Mouse (Mus musculus) cerebral cortex, adult 2 months (tissue): ENCODE results near the gene Slc39a2.

Experiments used
- WGBS: fragments of 180-500 bp; shearing (Covaris S2); methylation state at CpG from one replicate; pipeline ENCODE4 v1.1.7; 2018; 5-methylcytosine and 5-hydroxymethylcytosine counted together

Gene Slc39a2

DNA sequence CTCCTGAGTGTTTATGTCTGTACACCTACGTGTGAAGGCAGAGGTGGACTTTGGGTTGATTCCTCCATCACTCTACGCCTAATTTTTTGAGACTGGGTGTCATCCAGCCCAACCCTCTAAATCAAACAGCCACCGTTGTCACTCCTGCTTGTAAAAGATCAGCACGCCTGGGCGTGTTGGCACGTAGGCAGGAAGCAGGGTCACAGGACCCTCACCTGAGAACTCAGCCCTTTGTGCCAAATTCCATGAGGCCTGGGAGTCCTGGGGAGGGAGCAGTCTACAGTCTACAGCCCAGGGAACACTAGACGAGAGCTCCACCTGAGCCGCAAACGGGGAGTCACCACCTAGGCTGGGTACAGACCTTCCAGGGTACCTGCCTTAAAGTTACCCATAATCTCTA, 11.1 kb downstream of the Slc39a2 start:
- 90% methylated on average over 9 of the region's 9 CpGs for WGBS

GRCm38 (mm10) chr14:51904706-51905105, 12.0 kb downstream of the Slc39a2 start:
- 65% methylated on average over 7 of the region's 7 CpGs for WGBS

- WGBS = 95% methylated on average over 11 of the region's 11 CpGs
These were observed 13.4 kb downstream of the Slc39a2 start for GRCm38 (mm10) chr14:51906102-51906501.

GRCm38 (mm10) chr14:51911301-51911700, 18.6 kb downstream of the Slc39a2 start:
- WGBS = 87% methylated on average over 10 of the region's 10 CpGs

DNA sequence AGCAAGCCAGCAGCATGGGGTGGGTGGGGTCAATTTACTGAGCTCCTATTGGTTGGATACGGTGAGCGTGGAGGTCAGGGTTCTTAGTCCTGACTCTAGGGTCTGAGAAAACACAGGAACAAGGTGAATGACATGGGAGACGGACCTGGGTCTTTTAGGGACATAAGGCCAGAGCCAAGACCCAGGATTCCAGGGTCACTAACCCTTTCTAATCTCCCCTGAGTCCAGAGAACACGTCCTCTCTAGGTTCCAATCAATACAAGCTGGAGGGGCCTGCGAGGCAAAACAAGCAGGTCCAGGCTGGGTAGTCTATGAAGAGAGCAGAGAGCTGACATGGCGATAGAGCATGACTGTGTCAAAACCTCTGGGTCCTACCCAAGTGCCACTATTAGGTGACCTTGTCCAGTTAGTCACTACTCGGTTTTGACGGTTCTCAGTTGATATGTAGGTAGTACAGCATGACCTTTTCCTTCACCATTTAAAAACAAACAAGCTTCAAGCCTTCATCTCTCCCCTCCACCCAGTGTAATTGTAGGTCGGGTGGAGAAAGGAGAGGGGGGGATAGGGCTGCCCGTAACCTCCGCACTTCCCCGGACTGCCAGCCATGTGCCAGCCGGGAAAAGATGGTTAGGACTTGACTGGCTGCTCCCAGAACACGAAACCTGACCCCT, 19.8 kb downstream of the Slc39a2 start:
- 21% methylated on average over 14 of the region's 14 CpGs for WGBS

DNA sequence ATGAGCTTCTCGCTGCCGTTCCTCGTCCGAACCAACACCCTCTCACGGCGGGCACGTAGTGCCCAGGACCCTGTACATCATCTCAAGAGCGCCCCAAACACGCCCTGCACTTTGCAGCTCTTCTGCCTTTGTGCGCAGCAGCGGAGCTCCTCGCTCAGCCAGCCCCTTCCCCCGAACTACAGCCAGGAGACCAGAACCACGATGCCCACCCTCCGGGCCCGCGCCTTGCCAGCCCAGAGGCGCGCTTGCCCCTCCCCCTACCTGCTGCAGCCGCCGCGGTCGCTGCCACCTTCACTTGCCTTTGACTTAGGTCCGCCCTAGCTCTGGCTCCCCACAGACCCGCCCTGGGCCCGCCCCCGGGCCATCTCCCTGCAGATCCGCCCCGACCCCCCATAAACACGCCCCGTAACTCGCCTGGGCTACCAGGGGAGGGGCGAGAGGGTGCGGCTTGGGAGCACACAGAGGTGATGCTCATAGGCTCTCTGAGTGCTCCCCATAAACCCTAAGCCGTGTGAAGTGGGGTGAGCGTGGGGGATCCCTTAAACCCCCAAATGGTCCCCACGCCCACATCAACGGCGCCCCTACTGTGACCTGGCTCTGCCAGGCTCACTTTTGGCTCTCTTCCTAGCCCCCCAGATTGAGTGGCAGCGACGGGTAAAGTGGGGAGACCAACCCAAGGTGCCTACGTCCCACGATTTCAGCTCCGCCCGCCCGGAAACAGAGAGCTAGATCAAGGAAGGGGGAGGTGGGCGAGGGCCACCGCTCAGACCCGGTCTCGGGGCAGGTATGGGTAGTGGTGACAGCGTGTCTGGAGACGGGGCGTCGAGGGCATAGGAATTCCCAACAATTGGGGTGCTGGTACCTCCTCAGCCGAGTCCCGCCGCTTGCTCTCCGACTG, 20.6 kb downstream of the Slc39a2 start:
- WGBS = under 1% methylated on average over 57 of the region's 58 CpGs

GRCm38 (mm10) chr14:51913960-51914762, 21.5 kb downstream of the Slc39a2 start, which contains the start of gene Ndrg2:
Ndrg2 (minus strand) TSS chr14:51914158.
- 6% methylated on average over 22 of the region's 23 CpGs for WGBS

- WGBS = 2% methylated on average over 3 of the region's 3 CpGs
These were observed 22.3 kb downstream of the Slc39a2 start for GRCm38 (mm10) chr14:51915030-51915429.

DNA sequence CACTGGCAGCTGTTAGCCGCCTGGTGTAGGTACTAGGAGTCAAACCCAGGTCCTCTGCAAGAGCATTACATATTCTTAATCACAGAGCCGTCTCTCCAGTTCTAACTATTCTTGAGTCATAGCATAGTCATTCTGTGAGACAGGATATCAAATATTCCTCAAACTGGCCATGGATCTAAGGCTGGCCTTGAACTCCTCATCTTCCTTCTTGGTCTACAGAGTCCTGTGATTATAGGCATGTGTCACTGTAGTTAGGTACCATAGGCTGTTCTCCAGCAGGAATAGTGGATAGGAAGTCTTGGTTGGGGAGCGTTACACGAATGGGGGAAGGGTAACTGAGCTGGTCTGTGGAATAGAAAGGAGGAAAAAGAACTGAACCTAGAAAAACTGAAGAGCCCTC, 23.9 kb downstream of the Slc39a2 start:
- WGBS = 92% methylated on average over 4 of the region's 4 CpGs

- 89% methylated on average over 4 of the region's 4 CpGs for WGBS
These were observed 25.4 kb downstream of the Slc39a2 start, which contains the start of gene Tppp2 for GRCm38 (mm10) chr14:51918125-51918524. Tppp2 (plus strand) TSS chr14:51918425.

DNA sequence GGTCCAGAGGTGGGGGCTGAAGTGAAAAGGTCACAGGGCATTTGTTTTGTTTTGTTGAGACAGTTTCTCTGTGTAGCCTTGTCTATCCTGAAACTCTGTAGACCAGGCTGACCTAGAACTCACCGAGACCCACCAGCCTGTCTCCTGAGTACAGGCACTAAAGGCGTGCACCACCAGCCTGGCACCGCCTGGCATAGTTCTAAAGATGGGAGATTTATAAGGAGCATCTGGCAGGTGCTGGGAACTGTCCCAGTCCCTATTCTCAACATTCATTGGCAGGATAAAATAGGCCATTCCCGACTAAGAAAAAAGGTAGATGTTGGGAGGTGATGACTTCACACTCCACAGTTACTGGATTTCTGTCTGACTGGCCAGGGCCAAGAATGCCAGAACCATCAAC, 26.3 kb downstream of the Slc39a2 start:
- WGBS = 62% methylated on average over 4 of the region's 4 CpGs

- WGBS = 53% methylated on average over 16 of the region's 16 CpGs
These were observed 29.3 kb downstream of the Slc39a2 start for GRCm38 (mm10) chr14:51921759-51922570.

- 70% methylated on average over 7 of the region's 7 CpGs for WGBS
These were observed 29.8 kb downstream of the Slc39a2 start, which contains the start of gene Rnase13 for GRCm38 (mm10) chr14:51922571-51922865. Rnase13 (minus strand) TSS chr14:51922773.

DNA sequence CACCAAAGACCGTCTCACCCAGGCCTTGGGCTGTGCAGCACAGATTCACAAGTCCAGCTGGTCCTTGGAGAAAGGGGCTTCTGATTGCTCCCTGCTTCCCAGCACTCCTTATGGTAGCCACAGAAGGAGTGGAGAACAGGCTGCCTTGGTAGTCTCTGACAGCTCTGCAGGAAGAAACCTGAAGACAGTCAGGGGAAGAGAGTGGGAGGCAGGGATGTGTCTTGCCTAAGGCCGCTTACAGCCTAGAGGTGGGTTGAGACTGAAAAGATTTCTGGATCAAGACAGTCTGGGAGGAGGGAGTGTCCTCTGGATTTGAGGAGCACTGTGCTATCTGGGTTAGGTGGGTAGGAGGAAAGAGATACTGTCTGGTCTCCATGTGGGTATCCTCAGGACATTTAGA, 30.2 kb downstream of the Slc39a2 start:
- 69% methylated on average over 2 of the region's 2 CpGs for WGBS

- 82% methylated on average over 4 of the region's 4 CpGs for WGBS
These were observed 30.8 kb downstream of the Slc39a2 start for GRCm38 (mm10) chr14:51923492-51923891.

GRCm38 (mm10) chr14:51926930-51927329, 34.2 kb downstream of the Slc39a2 start:
- WGBS = 96% methylated on average over 11 of the region's 11 CpGs

DNA sequence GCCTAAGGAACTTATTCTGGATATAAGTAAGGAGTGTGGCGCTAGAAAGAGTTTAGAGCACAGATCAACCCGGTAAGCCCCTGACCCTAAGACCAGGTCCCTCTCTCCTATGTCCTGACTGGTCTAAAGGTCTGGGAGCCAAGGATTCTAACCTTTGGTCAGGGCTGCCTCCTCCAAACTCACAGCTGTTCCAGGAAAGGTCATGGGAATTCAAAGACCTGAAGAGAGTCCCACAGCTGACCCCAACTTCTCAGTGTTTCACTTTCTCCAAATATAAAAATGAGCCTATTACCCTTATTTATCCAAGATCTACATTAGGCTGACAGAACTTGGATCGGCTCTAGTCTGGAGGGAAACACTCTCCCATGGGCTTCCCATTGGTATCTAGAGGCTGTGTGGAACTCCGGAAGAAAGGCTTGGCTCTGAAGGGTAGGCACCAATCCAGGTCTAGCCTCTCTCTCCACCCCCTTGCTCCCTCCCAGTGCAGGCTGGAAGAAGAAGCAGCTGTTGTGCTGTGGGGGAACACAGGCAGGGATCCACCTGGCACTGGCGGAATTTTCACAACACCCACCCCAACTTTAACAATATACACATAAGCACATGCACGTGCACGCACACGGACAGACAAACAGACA, 36.7 kb downstream of the Slc39a2 start:
- WGBS = 33% methylated on average over 8 of the region's 8 CpGs

DNA sequence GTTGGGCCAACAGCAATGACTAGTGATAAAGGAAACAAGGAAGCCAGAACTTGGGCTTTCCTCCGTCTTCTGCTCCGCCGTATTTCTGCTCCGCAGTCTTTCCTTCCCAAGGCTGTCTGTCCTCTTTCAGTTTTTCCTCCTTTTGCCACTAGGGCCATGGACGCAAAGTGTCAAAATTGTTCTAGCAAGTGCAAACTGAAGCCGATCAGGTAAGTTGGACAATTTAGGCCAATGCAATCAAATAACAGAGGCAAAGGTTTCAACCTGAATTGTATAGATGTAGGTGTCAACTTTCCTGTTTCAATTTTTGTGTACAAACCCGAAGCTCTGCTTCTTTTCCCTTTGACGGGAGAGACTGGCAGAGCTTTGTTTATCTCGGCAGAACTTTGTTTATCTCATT, 37.3 kb downstream of the Slc39a2 start:
- WGBS = 28% methylated on average over 9 of the region's 9 CpGs

- WGBS = 29% methylated on average over 5 of the region's 5 CpGs
These were observed 38.1 kb downstream of the Slc39a2 start for GRCm38 (mm10) chr14:51930824-51931223.

DNA sequence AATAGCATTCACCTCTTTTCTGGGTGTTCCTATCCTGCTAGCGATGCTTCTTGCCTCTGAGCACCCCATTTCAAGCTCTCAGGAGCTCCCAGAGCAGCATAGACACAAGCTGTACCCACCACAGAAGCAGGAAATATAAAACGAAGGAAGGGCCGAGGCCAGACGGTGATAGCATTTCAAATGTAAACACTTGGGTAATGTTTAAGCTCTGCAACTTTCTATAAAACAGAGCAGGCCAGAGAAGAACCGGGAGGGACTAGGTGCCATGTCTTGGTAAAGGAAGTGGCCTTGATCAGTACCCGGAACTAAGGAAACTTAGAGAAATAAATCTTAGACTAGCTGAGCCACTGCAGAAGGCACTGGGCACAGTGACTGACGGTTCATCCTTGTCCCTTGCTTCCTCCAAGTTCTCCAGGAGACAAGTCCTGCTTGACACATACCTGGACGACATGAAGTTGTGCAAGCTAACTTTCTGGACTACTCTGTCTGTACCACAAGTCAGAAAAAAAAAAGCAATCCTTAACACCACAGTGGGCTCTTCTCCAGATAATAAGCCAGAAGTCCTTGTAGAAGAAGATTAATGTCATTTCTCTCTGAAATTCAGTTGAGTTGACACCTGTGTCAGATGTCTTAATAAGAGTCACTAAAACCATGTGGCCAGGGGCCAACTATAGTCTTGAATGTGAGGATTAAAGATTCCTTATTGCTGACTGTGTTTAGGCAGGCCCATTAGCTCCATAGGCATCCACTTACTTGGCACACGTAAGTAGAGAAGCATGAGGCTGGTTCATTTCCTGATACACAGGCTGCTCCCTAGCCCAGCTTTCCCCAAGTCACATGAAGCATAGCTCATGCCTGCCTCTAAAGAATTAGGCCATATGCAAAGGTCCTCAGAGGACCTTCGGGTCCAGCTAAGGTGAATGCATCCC, 39.7 kb downstream of the Slc39a2 start:
- 83% methylated on average over 10 of the region's 10 CpGs for WGBS
